Mouse (Mus musculus) embryonic fibroblast, embryonic 13.5 days (primary cell): Measurements from ENCODE around the gene Gm10295.

Experiments
- CTCF ChIP-seq: IDR thresholded peaks from 2 replicates; pipeline ENCODE4 v1.5.1; 2011; ENCODE audit warnings: mild to moderate bottlenecking, control low read depth, low read length, moderate library complexity, borderline replicate concordance; ENCODE audit not compliant: insufficient read depth
- POLR2A ChIP-seq: IDR thresholded peaks from 2 replicates; pipeline ENCODE4 v1.6.1; 2011; ENCODE audit warnings: low read depth, mild to moderate bottlenecking, control low read depth, low read length, moderate library complexity

- no peak for TF ChIP-seq POLR2A
- TF ChIP-seq CTCF, result no peak
These were observed 40.0 kb upstream of the Gm10295 start for GRCm38 (mm10) chr7:71391333-71391732.
